Mouse (Mus musculus): ENCODE results near the gene Brsk1. TPM values are rescaled to one million over a fixed set of nuclear protein-coding genes. Genes with fewer than 3 reads are reported as not detected.

Gene Brsk1
- total RNA-seq (2021): 100 to 1,000 TPM; 398 to 475 TPM

DNA sequence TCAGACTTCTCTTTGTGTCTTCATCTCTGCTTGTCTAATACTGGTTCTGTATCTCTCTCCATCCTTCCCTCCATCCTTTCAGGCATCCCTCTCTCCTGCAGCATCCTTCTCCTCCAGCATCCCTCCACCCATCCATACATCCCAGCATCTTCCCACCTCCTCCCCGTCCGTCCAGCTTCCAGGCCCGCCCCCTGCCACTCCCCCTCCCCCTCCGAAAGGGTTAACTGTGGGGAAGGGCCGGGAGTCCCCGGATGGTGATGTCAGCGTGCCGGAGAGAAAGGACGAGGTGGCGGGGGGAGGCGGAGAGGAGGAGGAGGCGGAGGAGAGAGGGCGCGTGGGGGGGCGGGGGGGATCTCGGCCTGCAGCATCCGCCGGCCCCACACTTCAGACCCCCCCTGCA, at the start of gene Brsk1:
Gene Brsk1, plus strand, starts transcription at position 218 of the 400 bp plus-strand sequence.
- DNase-seq (ENCODE audit: low spot score in 2 of 2): peak; percentile 81 to 86
- intact Hi-C loops (cut with DNase I): loop anchor here (2.0 to 5.0 kb wide), 2 partner anchors 32 to 102 kb away; partner anchors contain the start of genes Ppp6r1 and Rpl28

DNA sequence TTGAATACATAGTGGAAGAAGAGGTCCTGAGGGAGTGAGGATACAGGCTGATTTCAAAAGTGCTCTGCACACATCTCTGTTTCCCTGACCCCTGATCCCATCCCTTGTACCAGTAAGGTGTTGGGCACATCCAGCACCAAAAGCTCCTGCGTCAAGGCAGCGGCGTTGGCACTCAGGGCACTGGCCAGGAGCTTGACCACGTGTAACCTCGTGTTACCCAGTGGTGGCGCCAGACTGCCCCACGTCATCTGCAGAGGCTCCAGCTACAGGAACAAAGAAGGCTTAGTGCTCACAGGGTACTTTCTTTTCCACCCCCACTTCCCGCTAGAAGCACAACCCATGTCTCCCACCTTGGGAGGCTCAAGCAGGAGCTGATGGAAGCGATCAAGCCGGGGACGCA, 49.2 kb upstream of the Brsk1 start:
- DNase-seq (ENCODE audit: low spot score in 2 of 2): no peak
- intact Hi-C loops (cut with DNase I): no loop called here

DNA sequence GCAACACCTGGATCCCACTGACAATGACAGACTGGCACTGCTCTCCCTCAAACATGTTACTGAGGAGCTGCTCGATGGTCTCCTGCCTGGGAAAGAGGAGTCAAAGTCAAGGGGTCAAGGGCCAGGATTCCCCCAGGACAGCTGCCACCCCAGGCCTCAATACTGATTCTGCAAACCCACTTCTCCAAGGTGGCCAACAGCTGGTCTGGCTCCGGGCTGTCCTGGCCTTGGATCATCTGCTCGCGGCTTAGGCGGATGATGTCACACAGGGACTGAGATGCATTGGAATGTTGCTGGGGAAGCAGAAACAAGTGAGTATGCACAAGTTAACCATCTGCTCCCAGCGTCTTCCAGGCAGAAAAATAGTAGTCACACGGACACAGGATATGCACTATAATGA, 48.4 kb upstream of the Brsk1 start:
- no peak for DNase-seq (ENCODE audit: low spot score in 2 of 2)

DNA sequence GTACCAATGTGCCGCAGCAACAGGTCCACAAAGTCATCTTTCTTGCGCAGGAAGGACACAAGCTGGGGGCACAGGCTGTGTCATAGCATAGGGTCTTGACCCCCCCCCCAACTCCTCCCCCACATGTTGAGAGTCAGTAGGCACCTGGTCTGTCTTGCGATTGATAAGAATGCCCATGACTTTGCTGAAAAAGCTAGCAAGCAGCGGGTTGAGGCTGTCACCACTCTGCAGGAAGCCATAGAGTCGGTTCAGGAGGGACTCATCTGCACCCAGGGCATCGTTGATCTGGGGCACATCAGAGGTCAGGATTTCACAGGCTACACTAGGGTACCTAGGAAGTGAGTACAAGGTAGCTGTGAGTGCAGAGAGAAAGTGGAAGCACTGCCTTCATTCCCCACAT, 47.2 kb upstream of the Brsk1 start:
- intact Hi-C loops (cut with DNase I): no loop called here

More for the DNA sequence above, 48.4 kb upstream of the Brsk1 start:
- intact Hi-C loops (cut with DNase I): no loop called here

DNA sequence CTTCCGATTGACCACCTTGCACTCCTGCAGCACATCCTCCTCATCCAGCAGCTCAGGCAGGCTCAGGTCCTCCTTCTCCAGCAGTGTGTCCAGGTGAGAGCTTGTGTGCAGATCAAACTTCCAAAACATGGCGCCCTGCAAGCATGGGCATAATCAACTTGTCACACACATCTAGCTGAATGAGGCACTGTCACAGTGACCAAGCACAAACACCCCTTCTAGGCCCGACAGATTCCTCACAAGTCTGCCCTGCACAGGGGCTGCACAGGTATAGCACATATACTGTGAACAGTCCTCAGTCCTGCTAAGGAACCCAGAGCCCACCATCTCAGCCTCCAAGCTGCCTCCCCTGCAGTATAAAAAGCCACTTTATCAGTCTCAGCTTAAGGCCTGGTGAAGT, 43.6 kb upstream of the Brsk1 start:
- intact Hi-C loops (cut with DNase I): no loop called here
- no peak for DNase-seq (ENCODE audit: low spot score in 2 of 2)

More for the DNA sequence above, 47.2 kb upstream of the Brsk1 start:
- no peak for DNase-seq (ENCODE audit: low spot score in 2 of 2)

DNA sequence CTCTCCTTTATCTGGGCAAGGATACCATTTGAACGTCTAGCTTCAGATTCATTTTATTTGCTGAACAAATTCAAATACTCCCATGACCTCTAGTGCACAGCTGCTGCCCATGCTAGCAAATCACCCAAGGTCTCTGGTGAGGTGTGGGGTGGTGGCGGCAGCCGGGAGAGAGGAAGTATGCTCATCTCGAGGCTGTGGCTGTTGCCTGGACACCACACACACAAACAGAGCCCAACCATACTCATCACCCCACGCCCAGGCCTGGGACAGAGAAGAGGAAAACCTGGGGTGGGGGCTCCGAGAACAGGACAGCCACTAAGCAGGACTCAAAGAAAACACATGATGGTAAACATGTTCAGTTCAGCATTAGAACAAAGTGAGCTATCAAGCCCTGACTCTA, 43.1 kb upstream of the Brsk1 start:
- intact Hi-C loops (cut with DNase I): no loop called here
- no peak for DNase-seq (ENCODE audit: low spot score in 2 of 2)

DNA sequence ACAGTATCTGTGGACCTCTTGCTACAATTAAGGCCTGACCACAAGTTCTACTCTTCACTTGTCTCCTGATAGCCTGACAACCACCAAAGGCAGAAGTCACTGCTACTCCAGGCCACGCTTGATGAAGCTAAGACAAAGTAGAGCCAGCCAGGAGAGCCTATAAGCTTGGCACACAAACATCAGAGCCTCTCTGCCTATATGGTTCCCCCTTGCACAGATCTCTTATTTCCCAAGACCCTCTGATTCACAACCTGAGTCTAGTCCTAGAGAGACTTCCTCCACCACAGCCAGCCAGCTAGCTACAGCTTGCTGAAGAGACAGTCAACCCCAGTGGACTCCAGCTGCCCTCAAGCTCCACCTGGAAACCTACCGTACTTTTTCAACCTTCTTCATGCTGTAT, 42.4 kb upstream of the Brsk1 start:
- intact Hi-C loops (cut with DNase I): no loop called here
- no peak for DNase-seq (ENCODE audit: low spot score in 2 of 2)

DNA sequence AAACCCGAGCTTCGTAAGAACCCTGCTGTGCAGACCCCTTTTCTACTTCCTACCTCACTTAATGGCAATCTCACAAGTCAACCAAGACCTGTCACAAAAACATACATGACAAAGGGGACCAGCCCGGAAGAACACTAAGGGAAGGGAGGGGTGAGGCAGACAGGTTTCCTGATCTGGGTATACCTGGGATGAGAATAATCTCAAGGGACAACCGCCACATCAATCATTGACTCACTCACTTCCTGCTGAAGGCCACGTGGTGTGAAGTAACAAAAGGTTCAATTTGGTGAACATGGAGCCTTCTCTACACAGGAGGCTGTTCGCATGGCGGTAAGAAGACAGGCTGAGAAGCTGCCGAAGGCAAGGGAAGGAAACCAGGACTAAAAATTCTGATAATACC, 38.8 kb upstream of the Brsk1 start:
- DNase-seq (ENCODE audit: low spot score in 2 of 2): no peak
- intact Hi-C loops (cut with DNase I): no loop called here

DNA sequence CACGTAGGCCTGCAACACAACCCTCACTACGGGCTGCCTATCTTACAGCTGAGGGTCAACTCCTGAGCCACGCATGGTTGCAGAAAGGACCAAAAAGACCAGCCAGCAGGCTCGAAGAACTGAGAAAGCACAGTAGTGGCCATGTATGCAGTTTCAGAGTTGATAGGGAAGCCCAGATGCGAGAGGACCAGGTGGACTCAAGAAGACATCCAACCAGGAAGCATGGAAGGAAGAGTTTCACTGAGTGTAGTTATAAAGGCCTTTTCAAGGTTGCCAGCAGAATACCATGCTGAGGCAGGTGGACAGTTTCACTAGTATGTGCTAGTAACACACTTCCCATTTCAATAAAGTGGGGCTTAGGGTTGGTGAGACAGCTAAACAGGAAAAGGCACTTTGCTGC, 37.7 kb upstream of the Brsk1 start:
- intact Hi-C loops (cut with DNase I): no loop called here
- DNase-seq (ENCODE audit: low spot score in 2 of 2): no peak

DNA sequence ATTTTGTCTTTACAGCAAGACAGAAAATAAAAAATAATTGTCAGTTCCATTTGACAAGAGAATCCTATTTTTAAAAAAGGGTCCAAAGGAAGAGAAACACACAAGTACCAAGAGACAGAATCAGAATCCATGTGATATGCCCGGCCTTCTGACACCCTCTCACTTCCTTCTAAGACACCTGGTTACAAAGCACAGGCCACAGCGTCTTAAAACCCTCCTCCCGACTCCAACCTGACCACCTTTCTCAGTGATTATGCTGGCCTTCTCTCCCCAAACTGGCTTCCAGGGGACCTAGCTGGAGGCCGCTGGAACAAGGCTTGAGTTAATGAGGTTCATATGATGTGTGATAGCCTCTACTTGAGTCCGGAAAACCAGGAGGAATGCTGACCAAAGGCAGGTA, 37.1 kb upstream of the Brsk1 start:
- intact Hi-C loops (cut with DNase I): no loop called here
- no peak for DNase-seq (ENCODE audit: low spot score in 2 of 2)

DNA sequence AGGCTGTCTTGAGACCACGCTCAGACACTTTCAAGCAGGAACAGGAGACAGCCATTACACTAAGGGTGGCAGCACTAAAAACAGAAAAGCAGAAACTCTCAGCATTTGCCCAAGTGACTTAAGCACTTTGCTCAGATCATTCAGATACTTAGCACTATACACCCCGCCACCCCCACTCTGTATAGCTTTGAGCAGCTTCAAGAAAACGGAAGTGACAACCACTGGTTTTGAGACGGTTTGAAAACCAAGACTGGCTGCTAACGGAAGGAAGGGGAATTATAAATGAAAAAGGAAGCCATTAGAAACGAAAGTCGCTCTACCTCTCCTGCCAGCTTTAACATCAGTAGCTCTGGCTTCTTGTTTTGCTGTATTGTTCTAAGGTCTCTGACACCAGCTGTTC, 36.6 kb upstream of the Brsk1 start:
- intact Hi-C loops (cut with DNase I): no loop called here
- no peak for DNase-seq (ENCODE audit: low spot score in 2 of 2)

DNA sequence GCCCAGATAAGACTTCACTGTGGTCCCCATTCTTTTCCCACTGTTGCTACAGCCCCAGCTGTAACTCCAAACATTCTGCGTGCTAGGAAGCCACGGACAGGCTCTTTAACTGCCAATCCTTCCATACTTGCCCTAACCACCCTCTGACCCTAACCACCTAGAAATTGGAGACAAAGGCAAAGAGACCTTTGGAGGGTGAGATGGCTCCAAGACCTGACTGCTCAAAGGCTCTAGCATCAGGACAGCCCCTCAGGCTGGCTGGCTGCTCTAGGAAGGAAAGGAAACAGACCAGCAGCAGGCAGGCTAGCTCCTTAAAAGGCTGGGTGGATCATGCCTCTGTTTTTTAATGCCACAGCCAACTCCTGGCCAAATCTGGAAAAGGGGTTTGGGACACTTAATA, 36.2 kb upstream of the Brsk1 start:
- intact Hi-C loops (cut with DNase I): no loop called here

DNA sequence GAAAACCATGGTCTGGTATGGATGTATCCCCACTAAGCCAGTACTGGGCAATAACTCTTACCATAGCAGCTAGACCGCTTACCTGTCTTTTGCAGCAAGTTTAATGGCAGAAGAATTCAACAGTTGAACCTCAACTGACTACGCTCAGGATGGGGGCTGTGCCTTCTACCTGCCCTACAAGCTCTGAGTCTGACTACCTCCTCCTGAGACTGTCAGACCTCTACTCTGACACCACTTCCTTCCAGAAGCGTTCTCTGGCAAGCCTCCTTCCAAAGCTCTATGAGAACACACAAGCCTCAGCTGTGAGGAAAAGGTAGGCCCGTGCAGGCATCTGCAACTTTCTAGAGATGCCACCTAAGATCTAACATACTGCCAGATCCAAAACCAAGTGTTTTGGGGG, 35.0 kb upstream of the Brsk1 start:
- DNase-seq (ENCODE audit: low spot score in 2 of 2): no peak
- intact Hi-C loops (cut with DNase I): no loop called here

More for the DNA sequence above, 36.2 kb upstream of the Brsk1 start:
- DNase-seq (ENCODE audit: low spot score in 2 of 2): no peak

DNA sequence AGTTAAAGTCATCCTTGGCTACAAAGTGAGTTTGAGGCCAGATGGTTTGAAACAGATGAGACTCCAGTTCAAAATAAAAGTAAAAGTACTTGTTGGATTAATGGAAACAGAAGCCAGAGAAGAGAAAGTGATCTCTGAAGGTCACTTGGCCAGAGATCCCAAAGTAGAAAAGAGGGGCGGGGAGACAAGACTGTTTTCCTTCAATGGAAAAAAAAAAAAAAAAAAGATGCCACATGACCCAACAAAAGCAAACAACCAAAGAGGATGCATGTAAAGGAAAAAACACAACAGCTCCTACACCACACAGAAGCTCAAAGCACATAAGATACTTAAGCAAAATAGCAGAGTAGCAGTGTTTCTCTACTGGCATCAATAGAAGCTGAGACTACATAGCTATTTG, 34.5 kb upstream of the Brsk1 start:
- DNase-seq (ENCODE audit: low spot score in 2 of 2): no peak
- intact Hi-C loops (cut with DNase I): no loop called here

DNA sequence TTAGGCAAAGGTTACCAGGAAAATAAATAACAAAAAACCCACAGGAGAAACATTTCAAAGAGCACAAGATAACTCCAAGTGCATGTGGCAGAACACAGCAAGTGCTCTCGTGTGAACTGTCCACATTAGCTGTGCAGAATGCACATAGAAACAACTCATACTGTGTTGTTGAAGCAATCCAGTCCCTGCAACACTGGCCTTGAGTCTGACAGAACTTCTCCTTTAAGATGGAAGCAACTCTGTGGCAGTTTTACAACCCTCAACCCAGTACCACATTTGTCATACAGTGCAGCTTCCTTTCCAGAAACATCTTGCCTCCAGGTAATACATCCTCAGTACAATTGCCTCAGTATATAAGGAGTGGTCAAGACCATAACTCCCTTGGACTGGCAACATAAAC, 33.6 kb upstream of the Brsk1 start:
- no peak for DNase-seq (ENCODE audit: low spot score in 2 of 2)
- intact Hi-C loops (cut with DNase I): no loop called here

DNA sequence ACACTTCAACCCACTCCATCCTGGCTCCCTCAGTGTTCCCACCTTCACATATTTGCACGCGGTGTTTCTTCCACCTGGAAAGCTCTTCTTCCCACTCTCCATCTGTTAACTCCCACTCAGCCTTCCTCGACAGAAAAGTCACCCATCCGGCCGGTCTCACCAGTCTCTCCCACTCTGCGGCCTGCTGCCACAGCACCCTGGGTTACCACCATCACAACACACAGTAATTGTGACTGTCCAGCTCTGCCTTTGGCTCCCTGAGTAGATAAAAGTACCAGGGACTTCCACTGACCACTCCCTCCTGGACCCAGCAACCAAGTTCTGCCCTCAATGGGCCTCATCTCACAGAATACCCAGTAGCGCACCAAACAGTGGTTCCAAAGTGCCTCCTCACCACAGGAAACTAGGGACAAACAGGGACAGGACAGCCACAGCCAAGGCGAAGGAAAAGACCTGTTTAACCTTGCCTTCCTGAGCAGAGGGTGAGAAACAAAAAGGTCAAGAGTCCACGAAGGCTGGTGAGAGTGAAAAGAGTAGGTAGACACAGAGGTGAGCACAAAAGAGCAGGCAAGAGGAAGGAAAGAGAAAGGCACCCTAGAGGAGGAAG, 32.8 kb upstream of the Brsk1 start:
- intact Hi-C loops (cut with DNase I): loop anchor here (2.0 kb wide), 1 partner anchor 33 kb away; the partner anchor contains the start of gene Brsk1
- peak; percentile 61 to 62 for DNase-seq (ENCODE audit: low spot score in 2 of 2)

DNA sequence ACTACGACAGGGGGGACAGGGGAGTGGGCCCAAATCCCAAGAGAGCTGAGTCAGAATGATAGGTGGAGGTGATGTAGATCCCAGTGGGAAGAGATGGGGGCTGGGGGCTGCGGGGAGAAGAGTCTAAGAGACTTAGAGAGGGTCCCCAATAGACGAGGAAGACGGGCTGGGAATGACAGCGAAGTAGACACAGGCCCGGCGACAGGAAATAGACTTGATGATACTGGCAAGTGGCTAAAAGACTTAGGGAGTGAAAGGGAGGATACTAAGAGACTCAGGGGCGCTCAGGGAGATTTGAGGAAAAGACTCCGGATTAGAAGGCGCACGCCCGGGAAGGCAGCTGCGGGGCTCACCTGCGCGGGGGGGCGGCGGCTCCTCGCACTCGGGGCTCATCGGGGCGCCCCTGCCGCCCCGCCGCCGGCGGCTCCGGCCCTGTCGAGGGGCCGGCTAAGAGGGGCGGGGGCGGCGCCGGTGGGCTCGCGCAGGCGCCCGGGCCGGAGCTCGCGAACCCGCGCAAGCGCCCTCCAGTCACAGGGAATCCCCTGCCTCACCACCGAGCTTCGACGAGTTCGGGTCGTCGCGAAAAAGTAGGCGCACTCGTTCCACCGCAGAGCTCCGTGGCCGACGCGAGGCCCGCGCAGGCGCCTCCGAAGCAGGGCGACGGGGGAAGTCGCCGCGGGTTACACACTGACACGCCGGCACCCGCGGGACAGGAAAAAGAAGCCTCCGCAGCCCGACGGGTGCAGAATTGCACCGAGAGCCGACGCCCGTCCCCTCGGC, 32.1 kb upstream of the Brsk1 start:
- DNase-seq (ENCODE audit: low spot score in 2 of 2): no peak
- intact Hi-C loops (cut with DNase I): loop anchor here (2.0 kb wide), 1 partner anchor 32 kb away; the partner anchor contains the start of gene Brsk1

DNA sequence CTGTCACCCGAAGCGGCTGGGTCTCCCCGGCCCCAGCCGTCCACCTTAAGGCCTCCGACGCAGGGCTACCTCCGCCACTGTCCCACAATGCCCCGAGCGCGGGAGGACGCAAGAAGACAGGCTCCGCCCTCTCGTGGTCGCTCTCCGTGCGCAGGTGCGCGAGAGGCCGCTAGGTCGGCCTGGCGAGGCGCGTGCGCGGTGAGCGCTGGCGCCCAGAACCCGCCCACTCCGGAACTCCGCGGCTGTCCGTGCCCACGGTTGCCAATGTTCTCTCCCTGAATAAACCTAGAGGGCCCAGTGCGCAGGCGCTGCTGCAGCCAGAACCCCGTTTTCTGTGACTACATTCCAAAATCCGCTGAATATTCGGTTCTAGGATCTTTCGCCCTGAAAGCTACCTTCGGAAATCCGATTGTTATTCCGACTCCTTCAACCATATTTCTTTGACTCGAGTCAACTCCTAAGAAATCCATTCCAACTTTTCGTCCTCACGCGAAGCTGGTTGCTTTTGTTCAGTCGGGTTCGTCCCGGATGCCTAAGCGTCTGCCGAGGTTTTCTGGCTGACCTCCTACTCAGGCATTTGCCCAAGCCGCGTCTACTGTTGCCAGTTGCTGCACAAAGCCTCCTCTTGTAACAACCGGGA, 31.4 kb upstream of the Brsk1 start, which contains the start of gene Ppp6r1:
Gene Ppp6r1, minus strand, starts transcription at position 108 of the 640 bp plus-strand sequence.
- peak; percentile 97 to 99 for DNase-seq (ENCODE audit: low spot score in 2 of 2)
- intact Hi-C loops (cut with DNase I): loop anchor here (2.0 kb wide), 1 partner anchor 32 kb away; the partner anchor contains the start of gene Brsk1

DNA sequence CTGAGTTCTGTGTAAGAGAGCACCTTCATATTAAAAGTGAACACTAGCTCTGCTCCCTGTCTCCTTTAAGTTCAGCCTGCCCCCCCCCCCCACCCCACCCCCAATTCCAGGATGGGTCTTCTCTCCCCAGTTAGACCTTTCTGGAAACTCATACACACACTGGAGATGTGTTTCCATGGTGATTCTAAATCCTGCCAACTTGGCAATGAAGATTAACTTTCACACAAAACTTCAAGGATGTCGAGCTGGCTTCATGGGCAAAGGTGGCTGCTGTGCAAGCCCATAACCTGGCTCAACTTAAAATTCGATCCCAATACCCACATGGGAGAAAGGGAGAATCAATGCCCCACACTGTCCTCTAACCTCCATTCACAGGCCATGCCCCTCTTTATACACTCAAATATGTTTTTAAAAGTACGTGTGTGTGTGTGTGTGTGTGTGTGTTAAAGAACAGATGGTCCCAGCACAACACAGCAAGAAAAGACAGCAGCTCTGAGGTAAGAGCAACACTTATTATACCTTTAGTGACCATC, 30.4 kb upstream of the Brsk1 start:
- no peak for DNase-seq (ENCODE audit: low spot score in 2 of 2)
- intact Hi-C loops (cut with DNase I): loop anchor here (2.0 kb wide), 1 partner anchor 31 kb away; the partner anchor contains the start of gene Brsk1

DNA sequence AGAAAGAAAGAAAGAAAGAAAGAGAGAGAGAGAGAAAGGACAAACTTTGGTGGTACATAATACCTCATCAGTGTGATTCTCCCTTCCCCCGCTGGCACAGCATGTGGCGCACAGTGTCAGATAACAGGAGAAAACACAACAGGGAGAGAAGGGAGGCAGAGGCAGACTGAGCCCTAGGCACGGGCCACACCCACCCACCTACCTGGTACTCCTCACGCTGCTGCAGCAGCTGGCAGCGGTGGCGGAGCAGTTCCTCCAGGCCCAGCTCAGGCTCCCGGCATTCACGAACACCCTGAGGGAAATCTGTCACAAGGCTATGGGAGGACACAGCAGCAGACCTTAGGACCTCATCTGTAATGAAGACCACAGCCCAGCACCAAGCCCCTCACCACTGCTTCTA, 27.2 kb upstream of the Brsk1 start:
- no peak for DNase-seq (ENCODE audit: low spot score in 2 of 2)
- intact Hi-C loops (cut with DNase I): no loop called here

All from left cerebral cortex, postnatal 36 days (tissue).